Mouse (Mus musculus): ENCODE results near the gene Cript. TPM values are rescaled to one million over a fixed set of nuclear protein-coding genes. Genes with fewer than 3 reads are reported as not detected.

Gene Cript
- polyA plus RNA-seq, 1 experiment from 2014 or later: 147 TPM

GRCm38 (mm10) chr17:87011301-87012019 lies 13.9 kb upstream of the Cript start:
- Histone ChIP-seq H3K9me3 (no peaks in the 10 kb centered on the region; the same call in 1 of the 2 replicates), H3K27me3 (replicated peaks; ENCODE audit: low read depth, poor library complexity, severe bottlenecking) (no peaks in the 10 kb centered on the region), H3K4me1 (no peaks in the 10 kb centered on the region), H3K36me3 (replicated peaks) (peaks cover 34% of the 10 kb centered on the region), H3K4me3 (no peak overlapping the region), H3K27ac (replicated peaks) (no peak overlapping the region)
- no peak for DNase-seq (ENCODE audit: low spot score)
- 94% methylated on average over 13 of the region's 13 CpGs for WGBS

- no peaks in the 10 kb centered on the region for H3K9me3 ChIP-seq
- H3K4me1 ChIP-seq: peaks cover 11% of the 10 kb centered on the region; the same call in 1 of the 2 replicates
- peaks cover 45% of the 10 kb centered on the region for H3K36me3 ChIP-seq (replicated peaks)
- no peak for DNase-seq (ENCODE audit: low spot score)
- 92% methylated on average over 5 of the region's 5 CpGs for WGBS
- no peak overlapping the region for H3K4me3 ChIP-seq
- no peaks in the 10 kb centered on the region for H3K27me3 ChIP-seq (replicated peaks; ENCODE audit: low read depth, poor library complexity, severe bottlenecking)
- no peak overlapping the region for H3K27ac ChIP-seq (replicated peaks)
Measured at GRCm38 (mm10) chr17:87019692-87020091, 5.7 kb upstream of the Cript start.

DNA sequence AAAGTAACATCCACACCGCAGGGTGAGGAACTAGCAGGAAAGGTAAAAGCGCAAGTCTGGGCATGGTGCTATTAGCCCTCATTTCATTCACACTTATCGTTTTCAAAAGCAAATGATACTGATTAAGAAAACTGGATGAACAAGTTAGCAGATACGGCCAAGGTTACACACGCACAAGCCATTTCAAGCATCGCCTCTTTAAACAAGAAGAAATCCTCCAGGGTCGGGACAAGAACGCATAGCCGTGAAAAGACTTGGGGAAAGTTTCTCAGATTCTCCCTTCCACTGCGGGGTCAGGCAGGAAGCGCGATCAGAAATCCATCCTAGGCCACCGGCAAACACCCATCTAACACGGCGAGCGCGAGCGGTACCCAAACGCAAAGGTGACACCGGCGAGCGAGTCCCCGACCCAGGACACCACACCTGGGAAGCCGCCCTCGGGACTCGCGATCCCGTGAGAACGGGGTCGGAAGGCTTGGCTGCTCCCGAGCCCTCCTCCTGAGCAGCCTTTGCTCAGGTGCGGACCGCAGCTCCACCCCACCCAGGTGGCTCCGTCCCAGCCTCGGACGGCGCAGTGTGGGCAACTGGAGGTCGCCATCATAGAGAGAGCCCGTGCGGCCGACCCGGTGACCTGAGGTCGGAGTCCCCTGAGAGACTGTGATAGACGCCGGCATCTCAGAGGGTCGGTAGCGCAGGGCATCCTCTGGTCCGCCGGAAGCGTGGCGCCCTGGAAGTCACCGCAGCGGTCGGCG lies 683 bp upstream of the Cript start:
- Histone ChIP-seq H3K27ac (replicated peaks) (peak overlapping the region; percentile 86), H3K4me1 (peaks cover 22% of the 10 kb centered on the region), H3K36me3 (replicated peaks) (peaks cover 24% of the 10 kb centered on the region), H3K27me3 (replicated peaks; ENCODE audit: low read depth, poor library complexity, severe bottlenecking) (no peaks in the 10 kb centered on the region), H3K4me3 (peak overlapping the region; percentile 97), H3K9me3 (no peaks in the 10 kb centered on the region)
- no peak for DNase-seq (ENCODE audit: low spot score)
- 1% methylated on average over 55 of the region's 55 CpGs for WGBS

GRCm38 (mm10) chr17:87036141-87037073 lies 11.1 kb downstream of the Cript start:
- Histone ChIP-seq H3K9me3 (no peaks in the 10 kb centered on the region), H3K36me3 (replicated peaks) (peaks cover 50% of the 10 kb centered on the region), H3K27ac (replicated peaks) (no peak overlapping the region), H3K4me1 (no peaks in the 10 kb centered on the region), H3K4me3 (no peak overlapping the region), H3K27me3 (replicated peaks; ENCODE audit: low read depth, poor library complexity, severe bottlenecking) (no peaks in the 10 kb centered on the region)
- WGBS: 58% methylated on average over 10 of the region's 10 CpGs
- peak; percentile 29 for DNase-seq (ENCODE audit: low spot score)

GRCm38 (mm10) chr17:87038496-87038895 lies 13.1 kb downstream of the Cript start:
- H3K9me3 ChIP-seq: no peaks in the 10 kb centered on the region
- peaks cover 36% of the 10 kb centered on the region for H3K36me3 ChIP-seq (replicated peaks)
- H3K4me1 ChIP-seq: no peaks in the 10 kb centered on the region
- no peaks in the 10 kb centered on the region for H3K27me3 ChIP-seq (replicated peaks; ENCODE audit: low read depth, poor library complexity, severe bottlenecking)
- 87% methylated on average over 5 of the region's 5 CpGs for WGBS
- H3K4me3 ChIP-seq: no peak overlapping the region
- DNase-seq (ENCODE audit: low spot score): no peak
- H3K27ac ChIP-seq (replicated peaks): no peak overlapping the region

DNA sequence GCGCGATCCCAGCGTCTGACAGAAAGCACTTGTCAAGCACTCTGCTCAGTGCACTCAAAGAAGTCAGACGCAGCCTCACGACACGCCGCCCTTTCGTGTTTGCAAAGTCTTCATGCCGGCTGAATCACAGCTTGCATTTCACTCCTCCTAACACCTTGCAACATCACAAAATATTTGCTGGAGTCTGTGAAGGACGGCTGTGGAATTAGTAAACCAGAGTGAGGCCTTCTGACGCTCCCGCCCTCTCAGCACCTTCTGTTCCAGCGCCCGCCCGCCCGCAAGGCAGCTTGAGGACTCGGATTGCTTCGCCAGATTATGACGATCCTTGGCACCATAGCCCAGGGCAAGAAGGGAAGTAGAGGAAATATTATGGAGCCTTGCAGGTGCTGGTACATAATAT lies 16.4 kb downstream of the Cript start:
- WGBS: 78% methylated on average over 19 of the region's 19 CpGs
- no peak for DNase-seq (ENCODE audit: low spot score)
- Histone ChIP-seq H3K27me3 (replicated peaks; ENCODE audit: low read depth, poor library complexity, severe bottlenecking) (no peaks in the 10 kb centered on the region), H3K9me3 (no peaks in the 10 kb centered on the region), H3K4me3 (no peak overlapping the region), H3K27ac (replicated peaks) (no peak overlapping the region), H3K36me3 (replicated peaks) (peaks cover 13% of the 10 kb centered on the region), H3K4me1 (no peaks in the 10 kb centered on the region)

- no peaks in the 10 kb centered on the region for H3K36me3 ChIP-seq (replicated peaks)
- H3K27ac ChIP-seq (replicated peaks): no peak overlapping the region
- 2% methylated on average over 15 of the region's 15 CpGs for WGBS
- no peaks in the 10 kb centered on the region for H3K27me3 ChIP-seq (replicated peaks; ENCODE audit: low read depth, poor library complexity, severe bottlenecking)
- no peak overlapping the region for H3K4me3 ChIP-seq
- H3K9me3 ChIP-seq: no peaks in the 10 kb centered on the region
- no peaks in the 10 kb centered on the region for H3K4me1 ChIP-seq
- DNase-seq (ENCODE audit: low spot score): peak; percentile 90
Measured at GRCm38 (mm10) chr17:87044364-87044763, 19.0 kb downstream of the Cript start.

GRCm38 (mm10) chr17:87044796-87045195 lies 19.4 kb downstream of the Cript start:
- Histone ChIP-seq H3K27me3 (replicated peaks; ENCODE audit: low read depth, poor library complexity, severe bottlenecking) (no peaks in the 10 kb centered on the region), H3K27ac (replicated peaks) (no peak overlapping the region), H3K4me3 (no peak overlapping the region), H3K36me3 (replicated peaks) (no peaks in the 10 kb centered on the region), H3K4me1 (no peaks in the 10 kb centered on the region), H3K9me3 (no peaks in the 10 kb centered on the region)
- 85% methylated on average over 8 of the region's 8 CpGs for WGBS
- DNase-seq (ENCODE audit: low spot score): no peak

GRCm38 (mm10) chr17:87049696-87050095 lies 24.3 kb downstream of the Cript start:
- Histone ChIP-seq H3K27ac (replicated peaks) (no peak overlapping the region), H3K27me3 (replicated peaks; ENCODE audit: low read depth, poor library complexity, severe bottlenecking) (no peaks in the 10 kb centered on the region), H3K4me1 (peaks cover 2% of the 10 kb centered on the region; the same call in 1 of the 2 replicates), H3K36me3 (replicated peaks) (no peaks in the 10 kb centered on the region), H3K4me3 (no peak overlapping the region), H3K9me3 (no peaks in the 10 kb centered on the region)
- no peak for DNase-seq (ENCODE audit: low spot score)
- 55% methylated on average over 5 of the region's 5 CpGs for whole genome bisulfite sequencing

- H3K9me3 ChIP-seq: no peaks in the 10 kb centered on the region
- WGBS: 76% methylated on average over 9 of the region's 9 CpGs
Measured at GRCm38 (mm10) chr17:87050469-87051175, 25.3 kb downstream of the Cript start.

DNA sequence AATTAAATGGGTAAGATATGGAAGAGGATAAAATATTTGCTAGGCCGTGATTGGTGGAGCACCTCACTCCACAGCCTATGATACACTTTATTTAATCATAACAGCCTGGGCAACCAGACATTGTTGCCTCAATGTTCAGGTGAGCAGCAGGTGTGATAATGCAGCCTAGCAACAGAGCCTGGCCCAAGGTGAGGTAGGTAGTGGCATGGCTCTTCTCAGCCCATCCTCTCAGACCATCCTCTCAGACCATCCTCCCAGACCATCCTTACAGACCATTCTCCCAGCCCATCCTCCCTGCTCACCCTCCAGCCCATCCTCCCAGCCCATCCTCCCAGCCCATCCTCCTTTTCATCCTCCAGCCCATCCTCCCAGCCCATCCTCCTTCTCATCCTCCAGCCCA lies 26.3 kb downstream of the Cript start:
- WGBS: 92% methylated on average over 1 of the region's 1 CpGs
- peaks cover 8% of the 10 kb centered on the region for H3K4me1 ChIP-seq
- H3K27me3 ChIP-seq (replicated peaks; ENCODE audit: low read depth, poor library complexity, severe bottlenecking): no peaks in the 10 kb centered on the region
- no peaks in the 10 kb centered on the region for H3K9me3 ChIP-seq
- H3K4me3 ChIP-seq: no peak overlapping the region
- no peak for DNase-seq (ENCODE audit: low spot score)
- no peaks in the 10 kb centered on the region for H3K36me3 ChIP-seq (replicated peaks)
- no peak overlapping the region for H3K27ac ChIP-seq (replicated peaks)

More at GRCm38 (mm10) chr17:87050469-87051175, 25.3 kb downstream of the Cript start:
- no peak overlapping the region for H3K27ac ChIP-seq (replicated peaks)
- H3K27me3 ChIP-seq (replicated peaks; ENCODE audit: low read depth, poor library complexity, severe bottlenecking): no peaks in the 10 kb centered on the region
- DNase-seq (ENCODE audit: low spot score): no peak
- H3K36me3 ChIP-seq (replicated peaks): no peaks in the 10 kb centered on the region
- H3K4me3 ChIP-seq: no peak overlapping the region
- H3K4me1 ChIP-seq: peaks cover 8% of the 10 kb centered on the region

DNA sequence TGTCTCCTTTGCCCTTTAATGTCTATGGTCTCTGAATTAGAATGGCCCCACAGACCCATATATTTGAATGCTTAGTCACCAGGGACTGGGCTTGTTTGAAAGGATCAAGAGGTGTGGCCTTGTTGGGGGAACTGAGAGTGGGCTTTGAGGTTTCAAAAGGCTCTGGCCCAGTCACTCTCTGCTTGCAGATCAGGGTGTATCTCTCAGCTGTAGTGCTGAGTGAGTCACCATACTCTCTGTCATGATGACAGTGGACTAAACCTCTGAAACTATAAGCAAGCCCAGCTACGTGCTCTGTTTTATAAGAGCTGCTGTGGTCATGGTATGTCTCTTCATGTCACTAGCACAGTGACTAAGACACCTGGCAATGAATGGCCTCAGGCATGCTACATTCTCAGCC lies 27.1 kb downstream of the Cript start:
- H3K9me3 ChIP-seq: no peaks in the 10 kb centered on the region
- no peak overlapping the region for H3K27ac ChIP-seq (replicated peaks)
- DNase-seq (ENCODE audit: low spot score): no peak
- no peaks in the 10 kb centered on the region for H3K36me3 ChIP-seq (replicated peaks)
- H3K4me1 ChIP-seq: peaks cover 9% of the 10 kb centered on the region
- H3K27me3 ChIP-seq (replicated peaks; ENCODE audit: low read depth, poor library complexity, severe bottlenecking): no peaks in the 10 kb centered on the region
- 69% methylated on average over 1 of the region's 1 CpGs for WGBS
- no peak overlapping the region for H3K4me3 ChIP-seq

All from embryonic facial prominence, embryonic 10.5 days (tissue).